Mouse (Mus musculus) lung, adult 2 months (tissue): Measurements from ENCODE around the gene Tra2b.

Source experiments
- CTCF ChIP-seq: fragments of 200-500 bp; IDR thresholded peaks from 2 replicates; pipeline ENCODE4 v1.5.1; 2011; ENCODE audit warnings: mild to moderate bottlenecking, low read length, control low read depth; ENCODE audit not compliant: insufficient read depth
- POLR2A ChIP-seq: fragments of 200-500 bp; IDR thresholded peaks from 2 replicates; pipeline ENCODE4 v1.6.1; 2011; ENCODE audit warnings: low read depth, mild to moderate bottlenecking, control low read depth, low read length, borderline replicate concordance; ENCODE audit errors: extremely low read depth

- no peak for TF ChIP-seq POLR2A
- no peak for TF ChIP-seq CTCF
Measured at GRCm38 (mm10) chr16:22241376-22242238, 24.2 kb downstream of the Tra2b start.
